In genomic region chr11:8539593-8540265, GRCm38 (mm10) we compare ENCODE assay signal across 15 mouse cellular contexts.
DNase-seq lines count a peak whose midpoint lies in the region; ATAC-seq and TF ChIP-seq lines count a peak whose summit lies in the region.
"Had no signal": no experiment of that assay in that cellular context is flagged by ENCODE, and none has a peak within 500 bp of the region (broad histone marks: within the 10 kb centered on the region; RNA-seq: fewer than 3 reads in every experiment).

No protein-coding gene starts in this region.

- H3K9me3 ChIP-seq in lung, embryonic 15.5 days = no peaks in the 10 kb centered on the region
- H3K9me3 ChIP-seq in embryonic facial prominence, embryonic 15.5 days (replicated peaks) = no peaks in the 10 kb centered on the region
- H3K9me3 ChIP-seq: hindbrain, embryonic 10.5 days; liver, embryonic 15.5 days; midbrain, embryonic 10.5 days had no signal

- DNase-seq in gastrocnemius, adult 2 months = no peak
- DNase-seq in gastrocnemius, postnatal 10 days = no peak
- no peak for DNase-seq in lung, adult 2 months
- DNase-seq in ovary, adult 18-20 months (ENCODE audit: low spot score) = no peak
- no peak for DNase-seq in frontal cortex, postnatal 14 days (ENCODE audit: low spot score in 2 of 2)
- DNase-seq: adrenal gland, postnatal 10 days; heart, adult 2 months; thymus, postnatal 14 days had no signal

- TF ChIP-seq CTCF in gastrocnemius, adult 2 months (IDR thresholded peaks at IDR 0.05) = no peak
- no peak for TF ChIP-seq CTCF in lung, adult 2 months (IDR thresholded peaks at IDR 0.05; ENCODE audit: insufficient read depth, low read length)

- WGBS in lung, embryonic 15.5 days = 56% methylated on average over 8 of the region's 8 CpGs
- WGBS in lung, adult 2 months = 71% methylated on average over 8 of the region's 8 CpGs
- WGBS in embryonic facial prominence, embryonic 15.5 days = 30% methylated on average over 8 of the region's 8 CpGs

- no peak overlapping the region for H3K4me3 ChIP-seq in gastrocnemius, adult 2 months
- H3K4me3 ChIP-seq in lung, embryonic 15.5 days = no peak overlapping the region
- no peak overlapping the region for H3K4me3 ChIP-seq in lung, adult 2 months (replicated peaks; ENCODE audit: extremely low read depth, low read depth, low read length)
- no peak overlapping the region for H3K4me3 ChIP-seq in embryonic facial prominence, embryonic 15.5 days (replicated peaks)
- no peak overlapping the region for H3K4me3 ChIP-seq in myocyte
- H3K4me3 ChIP-seq: heart, adult 2 months; hindbrain, embryonic 10.5 days; left cerebral cortex, adult 2 months; liver, embryonic 15.5 days; midbrain, embryonic 10.5 days had no signal

- no peak overlapping the region for H3K9ac ChIP-seq in lung, embryonic 15.5 days
- no peak overlapping the region for H3K9ac ChIP-seq in embryonic facial prominence, embryonic 15.5 days
- H3K9ac ChIP-seq: liver, embryonic 15.5 days had no signal

- peaks cover 36% of the 10 kb centered on the region for H3K4me1 ChIP-seq in lung, embryonic 15.5 days
- H3K4me1 ChIP-seq in lung, adult 2 months (ENCODE audit: control insufficient read depth, insufficient read depth, low read length) = no peaks in the 10 kb centered on the region
- peaks cover 57% of the 10 kb centered on the region for H3K4me1 ChIP-seq in embryonic facial prominence, embryonic 15.5 days
- H3K4me1 ChIP-seq: hindbrain, embryonic 10.5 days; liver, embryonic 15.5 days; midbrain, embryonic 10.5 days had no signal

- H3K27ac ChIP-seq in gastrocnemius, adult 2 months = peak overlapping the region; percentile 28; the same call in 1 of the 2 replicates
- H3K27ac ChIP-seq in lung, embryonic 15.5 days = peak overlapping the region; percentile 90
- H3K27ac ChIP-seq in embryonic facial prominence, embryonic 15.5 days (replicated peaks) = peak overlapping the region; percentile 80
- H3K27ac ChIP-seq: heart, adult 2 months; hindbrain, embryonic 10.5 days; left cerebral cortex, adult 2 months; liver, embryonic 15.5 days; midbrain, embryonic 10.5 days had no signal

- no peak overlapping the region for H3K4me2 ChIP-seq in lung, embryonic 15.5 days
- no peak overlapping the region for H3K4me2 ChIP-seq in embryonic facial prominence, embryonic 15.5 days (replicated peaks)
- peak overlapping the region; percentile 64 for H3K4me2 ChIP-seq in myocyte (ENCODE audit: low read depth)
- H3K4me2 ChIP-seq: liver, embryonic 15.5 days had no signal

- H3ac ChIP-seq in myocyte (ENCODE audit: control insufficient read depth, insufficient read length) = no peak overlapping the region

- ATAC-seq in lung, embryonic 15.5 days (ENCODE audit: borderline replicate concordance, extremely low read depth, low FRiP score, low TSS enrichment) = no peak
- peak; percentile 82 for ATAC-seq in embryonic facial prominence, embryonic 15.5 days (ENCODE audit: insufficient number of reproducible peaks, low FRiP score, low TSS enrichment, low read depth)

- H3K27me3 ChIP-seq in lung, embryonic 15.5 days = no peaks in the 10 kb centered on the region
- no peaks in the 10 kb centered on the region for H3K27me3 ChIP-seq in embryonic facial prominence, embryonic 15.5 days
- no peaks in the 10 kb centered on the region for H3K27me3 ChIP-seq in myocyte (ENCODE audit: control insufficient read depth, insufficient read depth, insufficient read length)
- H3K27me3 ChIP-seq: liver, embryonic 15.5 days had no signal

- TF ChIP-seq POLR2A in lung, adult 2 months (IDR thresholded peaks at IDR 0.05; ENCODE audit: borderline replicate concordance, extremely low read depth, low read depth, low read length) = no peak
- no peak for TF ChIP-seq POLR2A in myocyte (IDR thresholded peaks at IDR 0.05; ENCODE audit: insufficient read length, low read depth)

- H3K36me3 ChIP-seq in lung, embryonic 15.5 days = peaks cover 15% of the 10 kb centered on the region; the same call in 1 of the 2 replicates
- 0 out of 2 replicates have a peak, but pooled peaks cover 3% of the 10 kb centered on the region for H3K36me3 ChIP-seq in embryonic facial prominence, embryonic 15.5 days
- peaks cover 6% of the 10 kb centered on the region for H3K36me3 ChIP-seq in myocyte (ENCODE audit: control insufficient read depth, insufficient read depth)
- H3K36me3 ChIP-seq: liver, embryonic 15.5 days; midbrain, embryonic 10.5 days had no signal

- H3K79me2 ChIP-seq in myocyte (ENCODE audit: control insufficient read depth, insufficient read depth) = no peaks in the 10 kb centered on the region

- intact Hi-C loops in gastrocnemius, adult 2 months (cut with DNase I) = loop anchor here (5.0 to 10.0 kb wide), 2 partner anchors 123 to 415 kb away; partner anchors contain the start of gene Tns3

TF ChIP-seq in myocyte, 11 proteins besides CTCF, POLR2A, EP300 and RAD21:
- peak; percentile 17 for TF ChIP-seq TCF3 (IDR thresholded peaks at IDR 0.05; ENCODE audit: insufficient read length, low read depth)
- peak in 2 of 3 experiments; percentile 49 to 73 for TF ChIP-seq MYOD1 (IDR thresholded peaks at IDR 0.05; ENCODE audit: control insufficient read depth in 1 of 3, insufficient read length in 2 of 3, low read depth in 2 of 3)
- peak; percentile 42 to 82 (median 46) for TF ChIP-seq MYOG (IDR thresholded peaks at IDR 0.05; ENCODE audit: control insufficient read depth in 1 of 3, insufficient read depth in 1 of 3, insufficient read length in 2 of 3, low read depth in 2 of 3)
- TF ChIP-seq E2F4 (IDR thresholded peaks at IDR 0.05; ENCODE audit: insufficient read depth) = no peak

Comparison
In these comparisons a context has a peak if more than half of its experiments do, and no peak if none do; other contexts are left out.
1. H3K27ac ChIP-seq: peak in every context shown above with its lines; median percentile 90 in lung, embryonic 15.5 days; 80 in embryonic facial prominence, embryonic 15.5 days; 28 in gastrocnemius, adult 2 months.